Mouse (Mus musculus): Measurements from ENCODE around the gene Olfr763.
"Not testable (repeated sequence)": the region's sequence is repeated elsewhere in the genome, so short reads cannot be mapped to it uniquely, and the experiment has no call there.

Gene Olfr763

DNA sequence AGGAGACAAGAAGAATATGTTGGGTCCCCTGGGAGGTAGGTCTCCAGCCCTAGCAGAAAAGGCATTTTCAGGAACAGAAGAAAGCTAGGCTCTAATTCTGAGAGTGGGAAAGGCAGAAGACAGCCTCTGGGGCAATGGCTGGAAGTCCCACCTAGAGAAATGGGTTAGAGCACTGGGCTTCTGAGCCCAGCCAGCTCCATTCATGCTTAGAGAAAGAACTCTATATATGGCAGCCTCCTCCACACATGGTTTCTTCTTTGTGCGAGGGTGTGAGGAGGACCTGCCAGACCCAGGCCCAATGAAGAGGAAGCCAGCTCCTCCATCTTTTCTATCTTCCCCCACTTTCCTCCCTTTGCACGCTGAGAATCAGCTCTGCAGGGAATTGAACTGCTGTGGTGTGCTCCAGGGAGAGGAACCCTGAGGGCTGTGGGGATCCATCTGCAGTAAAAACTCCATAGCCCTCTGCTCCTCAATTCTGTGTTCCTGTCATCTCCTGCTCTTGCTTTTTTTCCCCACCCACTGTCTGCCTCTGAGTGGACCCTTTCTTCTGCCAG lies at the start of gene Olfr763:
Gene Olfr763, plus strand, starts transcription at position 504 of the 554 bp plus-strand sequence.
- DNase-seq: no peak

DNA sequence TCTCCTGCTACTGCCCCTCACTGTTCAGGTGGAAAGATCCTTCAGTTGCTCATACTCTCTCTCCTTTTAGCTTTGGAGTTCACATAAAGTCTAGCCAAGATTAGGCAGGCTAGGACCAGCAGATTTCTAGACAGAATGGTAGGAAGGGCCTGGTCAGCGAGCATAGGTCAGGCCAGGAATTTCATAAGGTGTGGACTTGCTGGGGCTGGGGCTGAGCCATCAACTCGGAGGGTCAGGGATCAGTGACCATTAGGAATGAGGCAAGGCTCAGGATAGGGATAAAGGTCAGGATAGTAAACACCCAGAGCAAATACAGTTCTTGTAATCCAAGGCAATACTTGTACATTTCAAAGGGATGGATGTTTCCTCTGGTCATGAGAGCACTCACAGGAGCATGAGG lies 45.6 kb upstream of the Olfr763 start:
- DNase-seq: peak; percentile 44

DNA sequence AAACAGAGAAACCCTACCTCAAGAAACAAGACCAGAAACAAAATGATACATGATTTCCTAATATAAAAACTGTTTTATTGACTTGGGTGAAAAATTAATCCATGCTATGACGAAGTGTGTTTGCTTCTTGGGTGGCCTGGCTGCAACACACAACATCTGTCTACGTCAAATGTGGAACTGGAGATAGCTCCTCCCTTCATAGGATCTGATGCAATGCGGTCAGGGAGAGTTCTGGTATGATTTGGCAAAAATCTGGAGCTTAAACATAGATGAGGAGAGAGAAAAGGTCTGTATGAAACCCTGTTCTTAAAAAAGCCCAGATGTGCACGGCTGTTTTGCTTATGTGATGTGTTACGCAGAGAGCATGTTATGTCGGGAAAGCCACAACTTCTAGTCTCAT lies 44.7 kb upstream of the Olfr763 start:
- DNase-seq: no peak

DNA sequence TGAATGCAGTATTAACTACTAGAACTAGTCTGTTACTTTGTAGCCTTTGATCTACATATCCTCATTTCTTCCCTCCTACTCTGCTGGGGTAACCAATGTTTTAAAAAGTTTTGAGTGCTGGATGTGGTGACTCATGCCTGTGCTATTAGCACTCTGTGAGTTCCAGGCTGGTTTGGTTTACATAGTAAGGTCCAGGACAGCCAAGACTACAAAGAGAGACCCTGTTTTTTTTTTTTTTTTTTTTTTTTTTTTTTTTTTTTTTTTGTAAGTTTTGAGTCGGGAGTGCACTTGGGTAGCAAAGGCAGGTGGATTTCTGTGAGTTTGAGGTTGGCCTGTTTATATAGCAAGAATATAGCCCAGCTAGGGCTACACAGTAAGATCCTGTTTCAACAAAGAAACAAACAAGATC lies 42.2 kb upstream of the Olfr763 start:
- DNase-seq: no peak

DNA sequence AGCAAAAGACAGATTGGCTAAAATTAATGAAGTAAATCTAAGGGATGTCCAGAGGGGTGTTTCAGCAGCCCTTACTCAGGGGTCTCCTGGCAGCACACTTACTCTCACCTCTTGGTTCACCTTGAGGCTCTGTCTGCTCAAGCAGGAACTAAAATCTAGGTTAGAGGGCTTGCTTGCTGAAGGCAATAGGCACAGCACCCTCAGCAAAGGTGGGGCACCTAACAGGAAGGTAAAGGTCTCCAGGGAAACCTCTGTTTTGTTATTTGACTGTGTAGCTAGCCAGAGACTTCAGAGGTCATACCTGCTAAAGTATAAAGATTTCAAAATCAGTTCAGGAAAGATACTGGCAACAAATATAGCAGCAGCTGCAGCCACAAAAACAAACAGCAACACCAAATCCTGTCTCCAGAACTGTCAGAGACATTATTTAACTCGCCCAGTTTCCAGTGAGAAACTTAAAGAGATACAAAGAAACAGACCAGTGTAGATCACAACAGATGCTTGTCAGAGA lies 39.8 kb upstream of the Olfr763 start:
- no peak for DNase-seq

DNA sequence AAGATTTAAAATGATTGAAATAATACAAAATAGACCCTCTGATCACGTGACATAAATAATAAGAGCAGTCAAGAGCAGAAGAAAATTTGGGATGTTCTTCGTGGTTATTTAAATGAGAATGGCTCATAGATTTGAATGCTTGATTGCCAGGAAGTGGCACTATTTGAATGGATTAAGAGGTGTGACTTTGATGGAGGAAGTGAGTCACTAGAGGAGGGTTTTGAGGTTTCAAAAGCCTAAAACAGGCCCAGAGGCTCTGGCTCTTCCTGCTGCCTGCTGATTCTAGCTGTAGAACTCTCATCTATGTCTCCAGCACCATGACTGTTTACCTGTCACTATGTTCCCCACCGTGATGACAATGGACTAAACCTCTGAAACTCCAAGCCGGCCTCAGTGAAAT lies 37.8 kb upstream of the Olfr763 start:
- DNase-seq: no peak

DNA sequence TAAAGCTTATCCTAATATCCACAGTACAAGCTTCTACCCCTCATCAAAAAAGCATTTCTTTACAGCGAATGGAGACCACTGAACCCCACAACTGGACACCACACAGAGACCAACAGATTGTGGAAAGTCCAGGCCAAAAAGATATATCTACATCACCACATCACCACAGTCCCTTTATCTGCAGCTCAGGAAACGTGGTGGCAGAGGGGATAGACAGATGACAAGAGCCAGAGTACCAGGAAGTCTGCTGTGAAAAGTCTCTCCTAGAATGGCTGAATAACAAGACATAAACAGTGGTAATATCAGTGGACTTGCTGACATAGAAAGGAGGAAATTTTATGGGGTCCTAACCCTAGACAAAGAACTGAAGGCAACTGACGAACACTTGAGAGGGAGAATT lies 34.2 kb upstream of the Olfr763 start:
- DNase-seq: no peak

DNA sequence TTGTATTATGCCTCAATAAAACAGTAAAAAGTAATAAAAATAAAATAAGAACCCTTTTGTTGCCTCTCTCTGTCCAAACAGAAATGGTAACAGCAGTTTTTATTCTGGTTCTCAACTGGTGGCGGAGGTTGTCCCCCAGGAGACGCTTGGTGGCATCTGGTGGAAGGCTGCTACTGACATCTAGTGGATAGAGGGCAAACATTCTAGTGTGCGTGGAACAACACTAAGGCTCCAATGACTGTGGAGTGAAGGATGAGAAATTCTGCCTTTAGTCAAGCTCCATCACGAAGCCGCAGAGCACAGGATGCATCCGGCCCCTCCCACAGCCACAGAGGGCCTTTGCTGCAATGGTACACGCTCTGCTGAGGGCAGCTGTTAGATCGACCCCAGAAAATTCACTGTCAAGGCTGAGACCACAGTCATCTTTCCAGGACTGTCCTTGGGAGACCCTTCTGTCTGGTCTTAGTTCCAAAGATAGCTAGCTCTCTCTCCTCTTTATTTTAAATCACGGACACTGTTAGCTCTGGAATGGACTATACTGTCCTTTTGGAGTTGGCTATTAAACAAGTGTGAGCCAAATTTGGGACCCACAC lies 33.0 kb upstream of the Olfr763 start:
- DNase-seq: peak; percentile 33

DNA sequence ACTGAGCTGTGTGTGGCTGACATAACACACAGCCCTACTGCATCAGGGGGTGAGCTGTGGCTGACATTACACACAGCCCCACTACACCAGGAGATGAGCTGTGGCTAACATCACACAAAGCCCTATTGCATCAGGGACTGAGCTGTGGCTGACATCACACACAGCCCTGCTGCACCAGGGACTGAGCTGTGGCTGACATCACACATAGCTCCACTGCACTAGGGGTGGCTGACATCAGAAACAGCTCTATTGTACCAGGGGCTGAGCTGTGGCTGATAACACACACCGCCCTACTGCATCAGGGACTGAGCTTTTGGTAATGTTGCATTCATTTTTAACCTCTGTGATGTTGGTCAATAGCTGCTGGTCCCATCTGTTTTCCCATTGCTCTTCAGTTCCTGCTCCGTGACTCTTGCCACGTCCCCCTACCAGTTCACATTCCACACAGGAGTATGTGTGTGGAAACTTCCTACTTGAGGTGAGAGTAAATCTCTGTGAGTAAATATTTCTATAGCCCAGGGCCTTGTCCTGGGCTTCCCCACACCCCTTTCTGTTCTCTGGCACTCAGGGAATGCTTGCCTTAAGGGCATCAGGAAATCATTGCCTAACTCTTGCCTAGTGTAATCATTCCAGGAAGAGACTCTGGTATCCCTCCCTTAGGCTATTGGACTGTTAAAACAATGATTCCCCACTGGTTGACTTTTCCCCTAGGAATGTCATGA lies 29.8 kb upstream of the Olfr763 start:
- DNase-seq: no peak

DNA sequence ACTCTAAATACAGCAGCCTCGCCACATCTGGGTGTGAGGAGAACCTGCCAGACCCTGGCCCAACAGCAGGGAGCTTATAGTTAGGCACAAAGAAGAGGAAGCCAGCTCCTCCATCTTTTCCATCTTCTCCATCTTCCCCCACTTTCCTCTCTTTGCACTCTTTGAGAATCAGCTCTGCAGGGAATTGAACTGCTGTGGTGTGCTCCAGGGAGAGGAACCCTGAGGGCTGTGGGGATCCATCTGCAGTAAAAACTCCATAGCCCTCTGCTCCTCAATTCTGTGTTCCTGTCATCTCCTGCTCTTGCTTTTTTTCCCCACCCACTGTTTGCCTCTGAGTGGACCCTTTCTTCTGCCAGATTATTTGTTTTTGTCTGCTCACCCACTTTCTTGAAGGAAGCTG lies 21.5 kb upstream of the Olfr763 start, which contains the start of gene Olfr9:
Gene Olfr9, plus strand, starts transcription at position 301 of the 400 bp plus-strand sequence.
- not testable (repeated sequence) for DNase-seq

DNA sequence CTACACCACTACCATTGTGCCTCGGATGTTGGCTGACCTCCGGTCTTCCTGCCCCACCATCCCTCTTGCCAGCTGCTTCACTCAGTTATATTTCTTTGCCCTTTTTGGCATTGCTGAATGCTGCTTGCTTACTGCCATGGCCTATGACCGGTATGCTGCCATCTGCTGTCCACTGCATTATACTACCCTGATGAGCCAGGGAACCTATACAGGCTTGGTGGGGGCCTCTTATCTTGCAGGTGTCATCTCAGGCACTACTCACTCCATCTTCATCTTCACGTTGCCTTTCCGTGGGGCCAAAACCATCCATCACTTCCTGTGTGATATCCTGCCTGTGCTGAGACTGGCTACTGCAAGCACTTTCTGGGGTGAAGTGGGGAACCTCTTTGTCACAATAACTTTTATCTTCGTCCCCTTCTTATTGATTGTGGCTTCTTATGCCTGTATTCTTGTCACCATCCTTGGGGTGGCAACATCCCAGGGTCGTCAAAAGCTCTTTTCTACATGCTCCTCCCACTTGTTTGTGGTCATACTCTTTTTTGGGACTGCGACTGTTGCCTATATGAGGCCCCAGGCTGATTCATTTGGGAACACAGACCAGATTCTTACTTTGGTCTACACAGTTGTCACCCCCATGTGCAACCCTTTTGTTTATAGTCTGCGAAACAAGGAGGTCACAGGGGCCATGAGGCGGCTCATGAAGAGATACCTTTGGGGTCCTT lies 20.3 kb upstream of the Olfr763 start:
- not testable (repeated sequence) for DNase-seq

DNA sequence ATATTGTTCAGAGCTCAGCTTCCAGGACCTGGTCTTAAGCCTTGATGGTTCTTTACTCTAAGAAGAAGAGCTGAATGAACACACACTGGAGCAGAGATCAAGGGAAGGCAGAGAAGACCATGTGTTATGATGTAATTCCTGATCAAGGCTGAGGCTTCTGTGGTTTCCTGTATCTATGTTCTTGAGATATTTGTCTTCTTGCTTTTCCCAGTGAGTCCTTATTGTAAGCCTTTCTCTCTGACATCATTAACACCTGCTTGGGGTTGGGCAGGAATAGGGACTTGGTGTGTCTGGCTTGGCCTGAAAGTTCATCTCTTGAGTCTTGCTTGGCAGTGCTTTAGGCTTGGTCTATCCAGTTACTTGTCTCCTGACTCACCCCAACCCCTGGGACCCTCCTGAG lies 19.6 kb upstream of the Olfr763 start:
- no peak for DNase-seq

DNA sequence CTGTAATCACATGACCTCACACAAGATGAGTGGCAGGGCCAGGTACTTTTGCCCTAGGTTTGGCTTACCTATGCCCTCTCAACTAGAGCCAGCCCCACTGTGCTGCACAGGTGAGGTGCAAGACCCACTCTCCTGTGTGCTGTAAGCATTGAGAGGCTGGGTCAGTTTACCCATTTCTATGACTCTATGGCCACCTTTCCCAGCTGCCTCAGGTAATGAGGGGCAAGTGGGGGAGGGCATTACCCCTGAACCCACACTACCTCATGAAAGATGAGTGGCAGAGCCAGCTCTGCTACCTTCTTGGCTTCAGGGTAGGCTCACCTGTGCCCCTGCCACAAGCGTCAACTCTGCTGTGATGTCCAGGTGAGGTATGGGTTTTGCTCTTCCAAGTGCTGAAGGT lies 14.8 kb upstream of the Olfr763 start:
- DNase-seq: no peak

DNA sequence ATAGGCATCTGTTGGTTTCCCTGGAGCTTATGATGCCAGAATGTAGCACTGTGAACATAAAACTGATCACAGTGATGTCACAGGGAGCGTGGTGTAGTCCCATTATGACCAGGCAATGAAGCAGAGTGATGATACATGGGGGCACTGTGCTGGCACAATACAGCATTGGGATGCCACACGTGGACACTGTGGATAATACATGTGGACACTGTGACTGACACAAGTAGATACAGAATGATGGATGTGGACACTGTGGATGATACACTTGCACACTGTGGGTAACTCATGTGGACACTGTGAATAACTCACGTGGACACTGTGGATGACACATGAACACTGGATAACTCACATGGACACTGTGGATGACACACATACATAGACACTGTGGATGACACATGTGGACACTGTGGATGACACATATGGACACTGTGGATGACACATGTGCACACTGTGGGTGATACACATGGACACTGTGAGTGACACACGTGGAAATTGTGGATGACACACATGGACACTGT lies 14.0 kb upstream of the Olfr763 start:
- DNase-seq: no peak

DNA sequence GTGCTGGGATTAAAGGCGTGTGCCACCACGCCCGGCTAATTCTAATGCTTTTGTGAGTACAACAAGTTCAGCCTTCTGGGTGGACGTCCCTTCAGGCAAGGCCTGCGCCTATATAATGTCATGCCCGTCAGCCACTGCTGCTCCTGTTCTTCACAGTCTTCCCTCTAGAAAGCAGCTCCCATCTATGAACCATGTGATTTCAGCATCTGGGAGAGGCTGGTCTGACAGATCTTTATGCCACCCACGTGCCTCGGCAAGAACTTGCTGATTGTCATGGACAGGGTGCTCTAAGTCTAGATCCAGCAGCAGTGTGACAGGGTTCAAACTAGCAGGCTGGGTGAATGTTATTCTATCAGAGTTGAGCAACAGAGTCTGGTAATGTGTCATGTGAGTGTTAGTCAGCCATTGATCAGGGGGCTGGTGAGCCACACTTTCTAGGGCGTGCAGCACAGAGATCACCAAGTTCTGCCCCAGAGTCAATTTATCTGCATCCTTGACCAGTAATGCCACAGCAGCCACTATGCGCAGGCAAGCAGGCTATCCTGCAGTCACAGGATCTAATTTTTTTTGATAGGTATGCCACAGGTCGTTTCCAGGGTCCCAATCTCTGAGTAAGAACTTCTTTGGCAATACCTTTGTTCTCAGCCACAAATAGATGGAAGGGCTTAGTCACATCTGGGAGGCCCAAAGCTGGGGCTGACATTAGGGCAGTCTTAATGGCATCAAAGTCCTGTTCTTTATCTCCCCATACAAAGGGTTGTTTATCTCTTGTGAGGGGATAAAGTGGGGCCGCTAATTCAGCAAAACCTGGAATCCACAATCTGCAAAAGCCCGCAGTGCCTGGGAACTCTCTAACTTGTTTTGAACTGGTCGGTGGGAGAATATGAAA lies 6.3 kb upstream of the Olfr763 start:
- no peak for DNase-seq

DNA sequence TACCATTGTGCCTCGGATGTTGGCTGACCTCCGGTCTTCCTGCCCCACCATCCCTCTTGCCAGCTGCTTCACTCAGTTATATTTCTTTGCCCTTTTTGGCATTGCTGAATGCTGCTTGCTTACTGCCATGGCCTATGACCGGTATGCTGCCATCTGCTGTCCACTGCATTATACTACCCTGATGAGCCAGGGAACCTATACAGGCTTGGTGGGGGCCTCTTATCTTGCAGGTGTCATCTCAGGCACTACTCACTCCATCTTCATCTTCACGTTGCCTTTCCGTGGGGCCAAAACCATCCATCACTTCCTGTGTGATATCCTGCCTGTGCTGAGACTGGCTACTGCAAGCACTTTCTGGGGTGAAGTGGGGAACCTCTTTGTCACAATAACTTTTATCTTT lies 920 bp downstream of the Olfr763 start:
- DNase-seq: not testable (repeated sequence)

DNA sequence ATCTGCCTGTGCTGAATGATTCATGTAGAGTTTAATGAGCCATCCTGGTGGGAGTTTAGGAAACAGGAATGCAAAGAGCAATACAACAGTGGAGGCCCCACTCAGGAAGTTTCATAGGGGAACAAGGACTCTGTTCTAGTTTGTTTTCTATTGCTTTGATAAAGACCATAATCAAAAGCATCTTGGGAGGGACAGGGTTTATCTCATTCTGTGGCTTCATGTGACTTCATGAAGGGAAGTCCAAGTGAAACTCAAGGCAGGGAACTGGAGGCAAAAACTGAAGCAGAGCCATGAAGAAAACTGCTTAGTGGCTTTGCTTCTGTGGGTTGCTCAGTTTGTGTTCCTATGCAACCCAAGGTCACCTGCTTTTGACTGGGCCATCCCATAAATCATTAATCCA lies 3.9 kb downstream of the Olfr763 start:
- no peak for DNase-seq

DNA sequence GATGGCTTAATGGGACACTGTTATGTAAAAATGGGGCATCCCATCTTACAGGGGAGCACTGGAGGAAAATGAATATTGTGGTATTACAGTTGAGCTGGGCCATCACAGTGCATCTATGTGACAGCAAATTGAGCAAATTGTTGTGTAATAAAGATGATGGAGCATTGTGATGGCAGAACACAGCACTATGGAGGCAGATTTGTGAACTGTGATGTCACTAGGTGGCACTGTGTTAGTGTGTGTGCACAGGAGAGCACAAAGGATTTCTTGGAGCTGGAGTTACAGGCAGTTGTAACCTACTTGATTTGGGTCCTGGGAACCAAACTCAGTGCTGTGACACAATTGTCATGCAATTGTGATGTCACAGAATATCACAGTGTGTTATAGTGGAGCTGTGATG lies 12.7 kb downstream of the Olfr763 start:
- no peak for DNase-seq

DNA sequence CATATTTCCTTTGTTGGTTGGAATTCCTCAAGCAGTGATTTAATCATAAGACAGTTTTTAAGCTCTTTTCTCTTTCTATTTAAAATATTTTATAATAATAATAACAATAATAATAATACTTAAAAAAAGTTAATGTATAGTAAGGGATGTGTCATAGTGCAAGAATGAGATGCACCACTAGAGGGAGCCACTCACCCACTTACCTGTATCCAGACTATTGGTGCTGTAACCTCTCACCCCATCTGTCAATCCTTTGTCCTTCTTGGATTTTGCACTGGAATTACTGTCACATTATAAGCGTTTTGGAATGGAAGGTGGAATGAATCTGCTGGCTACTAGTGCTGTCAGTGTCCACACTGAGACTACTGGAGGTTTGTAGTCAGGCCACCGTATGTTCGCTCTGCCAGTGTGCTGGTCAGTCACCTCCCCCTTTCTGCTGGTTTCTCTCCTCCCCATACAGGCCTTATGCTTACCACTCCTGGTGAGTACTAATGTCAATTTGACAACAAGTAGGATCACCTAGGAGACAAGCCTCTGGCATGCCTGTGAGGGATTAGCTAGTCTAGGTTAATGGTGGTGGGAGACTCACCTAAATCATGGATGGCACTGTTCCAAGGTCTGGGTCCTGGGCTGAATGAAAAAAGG lies 15.5 kb downstream of the Olfr763 start:
- DNase-seq: peak; percentile 35

DNA sequence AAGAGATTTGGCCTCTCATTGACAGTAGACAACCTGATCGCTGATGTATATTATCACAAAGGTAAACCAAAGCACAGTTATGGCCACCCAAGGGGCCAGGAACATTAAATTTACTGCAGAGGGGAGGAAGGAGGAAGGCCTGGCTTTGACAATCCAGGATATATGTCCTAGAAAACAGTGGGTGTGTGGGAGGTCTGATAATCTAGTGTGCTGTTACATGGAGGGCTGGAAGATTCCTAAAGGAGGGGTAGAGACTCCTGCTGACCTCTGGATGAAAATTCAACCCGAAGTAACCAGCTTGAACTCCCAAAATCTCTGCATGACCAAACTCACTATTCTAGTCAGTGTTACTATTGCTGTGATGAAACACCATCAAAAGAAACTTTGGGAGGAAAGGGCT lies 17.8 kb downstream of the Olfr763 start:
- no peak for DNase-seq

DNA sequence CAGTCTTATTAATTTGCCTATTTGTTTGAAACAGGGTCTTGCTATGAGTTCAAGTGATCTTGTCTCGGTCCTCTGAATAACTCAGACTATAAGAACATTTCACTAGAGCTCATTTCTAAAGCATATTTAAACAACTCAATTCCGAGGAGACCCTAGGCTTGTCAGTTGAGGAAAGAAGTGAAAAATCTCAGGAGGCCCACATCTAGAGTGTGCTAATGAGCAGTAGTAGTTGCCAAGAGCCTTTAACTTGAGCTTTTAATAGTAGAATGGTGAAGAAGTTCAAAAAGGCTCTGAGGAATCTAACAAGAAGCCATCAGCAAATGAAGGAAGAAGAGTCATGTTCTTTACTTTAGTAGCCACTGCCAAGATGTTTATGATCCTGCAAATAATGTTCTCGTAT lies 29.2 kb downstream of the Olfr763 start, which contains the start of gene Olfr764-ps1:
Gene Olfr764-ps1, minus strand, starts transcription at position 101 of the 400 bp plus-strand sequence.
- DNase-seq: no peak

DNA sequence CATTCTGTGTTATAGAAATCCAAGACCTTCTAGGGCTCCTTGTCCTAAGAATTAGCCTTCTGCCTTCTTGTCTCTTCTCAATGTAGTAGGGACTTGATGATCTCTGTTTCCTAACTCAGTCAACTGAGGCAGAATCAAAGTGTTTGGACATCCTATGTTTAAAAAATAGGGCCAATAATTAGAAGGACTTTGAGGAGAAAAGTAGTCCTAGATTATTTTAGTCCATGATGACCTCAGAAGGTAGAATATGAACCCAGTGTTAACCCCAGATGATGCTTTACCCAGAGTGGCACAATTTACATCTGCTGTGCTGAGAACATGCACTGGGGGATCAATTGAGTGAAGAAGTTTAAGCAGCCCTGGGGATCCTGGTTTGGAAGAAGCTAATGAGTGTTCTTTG lies 39.3 kb downstream of the Olfr763 start, which contains the start of gene Olfr765:
Gene Olfr765, minus strand, starts transcription at position 101 of the 400 bp plus-strand sequence.
- DNase-seq: not testable (repeated sequence)
